Mouse (Mus musculus): ENCODE data around the gene Prmt8.

The Prmt8 gene

GRCm38 (mm10) chr6:127739921-127740320, 29.4 kb downstream of the Prmt8 start:
- DNase-seq (ENCODE audit: low spot score), result no peak

- DNase-seq (ENCODE audit: low spot score), result no peak
Observed at GRCm38 (mm10) chr6:127735130-127735981, 33.9 kb downstream of the Prmt8 start.

GRCm38 (mm10) chr6:127723126-127723525, 46.1 kb downstream of the Prmt8 start:
- DNase-seq (ENCODE audit: low spot score), result no peak

GRCm38 (mm10) chr6:127719875-127720274, 49.4 kb downstream of the Prmt8 start:
- no peak for DNase-seq (ENCODE audit: low spot score)

GRCm38 (mm10) chr6:127717239-127718137, 51.8 kb downstream of the Prmt8 start:
- DNase-seq (ENCODE audit: low spot score), result no peak

GRCm38 (mm10) chr6:127715428-127715827, 53.8 kb downstream of the Prmt8 start:
- DNase-seq (ENCODE audit: low spot score), result no peak

- no peak for DNase-seq (ENCODE audit: low spot score)
Observed at GRCm38 (mm10) chr6:127714906-127715305, 54.4 kb downstream of the Prmt8 start.

GRCm38 (mm10) chr6:127708218-127708628, 61.0 kb downstream of the Prmt8 start:
- DNase-seq (ENCODE audit: low spot score), result no peak

- no peak for DNase-seq (ENCODE audit: low spot score)
Observed at GRCm38 (mm10) chr6:127701036-127701783, 68.1 kb downstream of the Prmt8 start.

- DNase-seq (ENCODE audit: low spot score), result no peak
Observed at GRCm38 (mm10) chr6:127693681-127694080, 75.6 kb downstream of the Prmt8 start.

- DNase-seq (ENCODE audit: low spot score), result no peak
Observed at GRCm38 (mm10) chr6:127692298-127692697, 77.0 kb downstream of the Prmt8 start.

GRCm38 (mm10) chr6:127687181-127687860, 82.0 kb downstream of the Prmt8 start:
- DNase-seq (ENCODE audit: low spot score), result no peak

GRCm38 (mm10) chr6:127684981-127685380, 84.3 kb downstream of the Prmt8 start:
- DNase-seq (ENCODE audit: low spot score), result no peak

GRCm38 (mm10) chr6:127683561-127683960, 85.7 kb downstream of the Prmt8 start:
- peak; percentile 59 for DNase-seq (ENCODE audit: low spot score)

- no peak for DNase-seq (ENCODE audit: low spot score)
Observed at GRCm38 (mm10) chr6:127680784-127681183, 88.5 kb downstream of the Prmt8 start.

- no peak for DNase-seq (ENCODE audit: low spot score)
Observed at GRCm38 (mm10) chr6:127678998-127679397, 90.3 kb downstream of the Prmt8 start.

- no peak for DNase-seq (ENCODE audit: low spot score)
Observed at GRCm38 (mm10) chr6:127678320-127678719, 91.0 kb downstream of the Prmt8 start.

GRCm38 (mm10) chr6:127676866-127677265, 92.4 kb downstream of the Prmt8 start:
- DNase-seq (ENCODE audit: low spot score), result no peak

- no peak for DNase-seq (ENCODE audit: low spot score)
Observed at GRCm38 (mm10) chr6:127672071-127672470, 97.2 kb downstream of the Prmt8 start.

GRCm38 (mm10) chr6:127670031-127670430, 99.2 kb downstream of the Prmt8 start:
- no peak for DNase-seq (ENCODE audit: low spot score)

GRCm38 (mm10) chr6:127669313-127669712, 100.0 kb downstream of the Prmt8 start:
- no peak for DNase-seq (ENCODE audit: low spot score)

GRCm38 (mm10) chr6:127663263-127663662, 106.0 kb downstream of the Prmt8 start:
- no peak for DNase-seq (ENCODE audit: low spot score)

Data from ovary, adult 18-20 months (tissue).